Mouse (Mus musculus) midbrain, embryonic 16.5 days (tissue): ENCODE measurements at regions not wholly inside any gene's neighbourhood (a gene's known extent, or its start where the extent isn't known, plus 50 kb on each side); places are given as distances from the start of the nearest gene placed in this dataset.
A peak's percentile ranks its signal among the peaks of the same experiment; 100 is the strongest.

Experiments used
- ATAC-seq: fragments of 200-750 bp; cut with Nextera tagmentation; 2 replicates; pipeline ENCODE4 v1.8.0; 2017; ENCODE audit warnings: moderate TSS enrichment
- H3K27ac ChIP-seq: fragments of 300-500 bp; sonication (generic); 2 replicates; pipeline ENCODE4 v1.5.1; 2014; ENCODE audit warnings: mild to moderate bottlenecking, low read length, mixed read lengths
- H3K27me3 ChIP-seq: fragments of 300-500 bp; sonication (generic); 2 replicates; pipeline ENCODE4 v1.6.1; 2014; ENCODE audit warnings: low read depth, low read length, mixed read lengths; ENCODE audit not compliant: control insufficient read depth, insufficient read depth
- H3K36me3 ChIP-seq: fragments of 300-500 bp; sonication (generic); 2 replicates; pipeline ENCODE4 v1.6.1; 2014; ENCODE audit warnings: mild to moderate bottlenecking, low read length, moderate library complexity, mixed read lengths; ENCODE audit not compliant: control insufficient read depth, insufficient read depth
- H3K4me1 ChIP-seq: fragments of 300-500 bp; sonication (generic); 2 replicates; pipeline ENCODE4 v1.6.1; 2014; ENCODE audit warnings: mild to moderate bottlenecking, low read length, mixed read lengths; ENCODE audit not compliant: control insufficient read depth, insufficient read depth
- H3K4me2 ChIP-seq: fragments of 300-500 bp; sonication (generic); 2 replicates; pipeline ENCODE4 v1.6.1; 2014; ENCODE audit warnings: mild to moderate bottlenecking, low read length, mixed read lengths
- H3K4me3 ChIP-seq: fragments of 300-500 bp; sonication (generic); 2 replicates; pipeline ENCODE4 v1.5.1; 2014; ENCODE audit warnings: low read depth, mild to moderate bottlenecking, low read length, moderate library complexity, mixed read lengths
- H3K9ac ChIP-seq: fragments of 300-500 bp; sonication (generic); 2 replicates; pipeline ENCODE4 v1.6.1; 2014; ENCODE audit warnings: low read depth, low read length, mixed read lengths
- H3K9me3 ChIP-seq: fragments of 300-500 bp; sonication (generic); replicated peaks from 2 replicates; pipeline ENCODE4 v1.6.1; 2014; ENCODE audit warnings: mild to moderate bottlenecking, low read length, mixed read lengths; ENCODE audit not compliant: control insufficient read depth, poor library complexity, severe bottlenecking
- WGBS: fragments of 180-500 bp; shearing (Covaris S2); extraction: QIAGEN DNeasy Blood & Tissue Kit; methylation state at CpG from one replicate; pipeline ENCODE4 v1.1.7; 2014; 5-methylcytosine and 5-hydroxymethylcytosine counted together

- Histone ChIP-seq H3K9me3 (no peaks in the 10 kb centered on the region), H3K4me2 (no peak overlapping the region), H3K36me3 (no peaks in the 10 kb centered on the region), H3K4me3 (no peak overlapping the region), H3K27ac (no peak overlapping the region), H3K27me3 (no peaks in the 10 kb centered on the region), H3K9ac (no peak overlapping the region), H3K4me1 (no peaks in the 10 kb centered on the region)
- ATAC-seq, result no peak
- WGBS, result 35% methylated on average over 4 of the region's 4 CpGs
Observed at GRCm38 (mm10) chr10:29921658-29922057, 278.7 kb downstream of the Cenpw start.

GRCm38 (mm10) chr10:29897780-29898363 lies 302.5 kb downstream of the Cenpw start:
- peak; percentile 45; the same call in 1 of the 2 replicates for ATAC-seq
- Histone ChIP-seq H3K4me3 (no peak overlapping the region), H3K9me3 (no peaks in the 10 kb centered on the region), H3K4me2 (no peak overlapping the region), H3K36me3 (no peaks in the 10 kb centered on the region), H3K27ac (no peak overlapping the region), H3K27me3 (no peaks in the 10 kb centered on the region), H3K4me1 (no peaks in the 10 kb centered on the region), H3K9ac (no peak overlapping the region)
- 32% methylated on average over 1 of the region's 1 CpGs for WGBS

GRCm38 (mm10) chr10:29864566-29864965 lies 328.9 kb upstream of the Rspo3 start:
- ATAC-seq, result no peak
- Histone ChIP-seq H3K4me2 (no peak overlapping the region), H3K36me3 (no peaks in the 10 kb centered on the region), H3K4me1 (no peaks in the 10 kb centered on the region), H3K4me3 (no peak overlapping the region), H3K9ac (no peak overlapping the region), H3K27me3 (no peaks in the 10 kb centered on the region), H3K27ac (no peak overlapping the region), H3K9me3 (no peaks in the 10 kb centered on the region)

GRCm38 (mm10) chr10:29855749-29856313 lies 320.2 kb upstream of the Rspo3 start:
- WGBS, result 3% methylated on average over 2 of the region's 2 CpGs
- no peaks in the 10 kb centered on the region for H3K27me3 ChIP-seq
- ATAC-seq, result no peak
- H3K4me1 ChIP-seq, result no peaks in the 10 kb centered on the region
- H3K9ac ChIP-seq, result no peak overlapping the region
- no peak overlapping the region for H3K27ac ChIP-seq
- H3K4me3 ChIP-seq, result no peak overlapping the region
- H3K4me2 ChIP-seq, result no peak overlapping the region
- no peaks in the 10 kb centered on the region for H3K36me3 ChIP-seq
- H3K9me3 ChIP-seq, result no peaks in the 10 kb centered on the region

- no peak overlapping the region for H3K4me3 ChIP-seq
- H3K4me2 ChIP-seq, result no peak overlapping the region
- H3K27me3 ChIP-seq, result no peaks in the 10 kb centered on the region
- H3K9ac ChIP-seq, result no peak overlapping the region
- no peaks in the 10 kb centered on the region for H3K9me3 ChIP-seq
- WGBS, result 58% methylated on average over 2 of the region's 2 CpGs
- no peaks in the 10 kb centered on the region for H3K4me1 ChIP-seq
- no peaks in the 10 kb centered on the region for H3K36me3 ChIP-seq
- no peak overlapping the region for H3K27ac ChIP-seq
- ATAC-seq, result no peak
Observed at GRCm38 (mm10) chr10:29852516-29852915, 316.8 kb upstream of the Rspo3 start.

GRCm38 (mm10) chr10:29824939-29825658 lies 289.4 kb upstream of the Rspo3 start:
- Histone ChIP-seq H3K4me2 (no peak overlapping the region), H3K9me3 (no peaks in the 10 kb centered on the region), H3K4me3 (no peak overlapping the region), H3K4me1 (no peaks in the 10 kb centered on the region), H3K36me3 (no peaks in the 10 kb centered on the region), H3K27ac (no peak overlapping the region), H3K27me3 (no peaks in the 10 kb centered on the region), H3K9ac (no peak overlapping the region)
- WGBS, result 81% methylated on average over 5 of the region's 5 CpGs
- no peak for ATAC-seq

GRCm38 (mm10) chr10:29824413-29824812 lies 288.7 kb upstream of the Rspo3 start:
- H3K4me2 ChIP-seq, result no peak overlapping the region
- H3K9me3 ChIP-seq, result no peaks in the 10 kb centered on the region
- no peaks in the 10 kb centered on the region for H3K4me1 ChIP-seq
- no peak overlapping the region for H3K9ac ChIP-seq
- H3K27ac ChIP-seq, result no peak overlapping the region
- no peak for ATAC-seq
- no peaks in the 10 kb centered on the region for H3K27me3 ChIP-seq
- H3K36me3 ChIP-seq, result no peaks in the 10 kb centered on the region
- no peak overlapping the region for H3K4me3 ChIP-seq

- ATAC-seq, result no peak
- Histone ChIP-seq H3K9me3 (no peaks in the 10 kb centered on the region), H3K4me2 (no peak overlapping the region), H3K4me1 (no peaks in the 10 kb centered on the region), H3K9ac (no peak overlapping the region), H3K36me3 (no peaks in the 10 kb centered on the region), H3K4me3 (no peak overlapping the region), H3K27ac (no peak overlapping the region), H3K27me3 (no peaks in the 10 kb centered on the region)
- 78% methylated on average over 2 of the region's 2 CpGs for WGBS
Observed at GRCm38 (mm10) chr10:29823177-29823576, 287.5 kb upstream of the Rspo3 start.

- Histone ChIP-seq H3K27me3 (no peaks in the 10 kb centered on the region), H3K9ac (no peak overlapping the region), H3K4me1 (no peaks in the 10 kb centered on the region), H3K9me3 (no peaks in the 10 kb centered on the region), H3K36me3 (no peaks in the 10 kb centered on the region), H3K4me3 (no peak overlapping the region), H3K4me2 (no peak overlapping the region), H3K27ac (no peak overlapping the region)
- 47% methylated on average over 6 of the region's 6 CpGs for WGBS
- peak; percentile 75; the same call in 1 of the 2 replicates for ATAC-seq
Observed at GRCm38 (mm10) chr10:29803915-29804545, 268.4 kb upstream of the Rspo3 start.
